Mouse (Mus musculus): ENCODE data around the gene Mapre3.
"Not testable (repeated sequence)": the region's sequence is repeated elsewhere in the genome, so short reads cannot be mapped to it uniquely, and the experiment has no call there.

Mapre3 gene

GRCm38 (mm10) chr5:30824124-30824988 lies 9.9 kb downstream of the Mapre3 start:
- DNase-seq = no peak

DNA sequence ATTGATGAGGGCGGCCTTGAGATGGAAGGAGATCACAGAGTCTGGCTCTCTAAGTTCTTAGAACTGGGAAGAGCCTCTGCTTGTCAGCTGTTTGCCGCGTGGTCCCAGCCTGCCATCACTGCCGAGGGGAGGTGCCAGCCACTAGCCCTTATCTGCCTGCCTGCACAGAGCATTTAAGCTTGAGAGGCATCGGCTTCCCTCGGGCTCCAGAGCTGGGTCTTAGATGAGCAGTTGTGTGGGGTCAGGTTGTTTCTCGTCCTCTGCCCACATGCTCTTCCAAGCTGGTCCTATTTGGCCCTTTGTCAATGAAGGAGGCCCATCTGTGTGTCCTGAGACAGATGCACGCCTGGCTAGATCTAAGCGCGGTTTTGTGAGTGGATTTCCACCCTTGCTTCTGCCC lies 10.7 kb downstream of the Mapre3 start:
- DNase-seq = no peak

GRCm38 (mm10) chr5:30825821-30826220 lies 11.4 kb downstream of the Mapre3 start:
- no peak for DNase-seq

DNA sequence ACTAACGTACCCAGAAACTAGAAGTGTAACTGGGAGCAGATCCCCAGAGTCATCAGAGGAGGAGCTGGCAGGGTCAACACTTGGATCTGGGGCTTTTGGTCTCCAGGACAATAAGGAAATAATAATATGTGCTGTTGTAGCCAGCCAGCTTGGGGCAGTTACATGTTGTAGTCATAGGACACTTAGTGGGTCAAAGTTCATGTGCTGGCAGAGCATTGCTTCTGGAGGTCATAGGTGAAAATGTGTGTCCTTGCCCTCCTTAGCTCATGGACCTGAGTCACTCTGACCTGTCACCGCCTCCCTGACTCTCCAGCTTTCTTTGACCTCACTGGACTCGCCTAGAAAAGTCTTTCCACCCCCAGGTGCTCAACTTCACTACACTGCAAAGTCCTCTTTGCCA lies 19.0 kb downstream of the Mapre3 start:
- DNase-seq = no peak

DNA sequence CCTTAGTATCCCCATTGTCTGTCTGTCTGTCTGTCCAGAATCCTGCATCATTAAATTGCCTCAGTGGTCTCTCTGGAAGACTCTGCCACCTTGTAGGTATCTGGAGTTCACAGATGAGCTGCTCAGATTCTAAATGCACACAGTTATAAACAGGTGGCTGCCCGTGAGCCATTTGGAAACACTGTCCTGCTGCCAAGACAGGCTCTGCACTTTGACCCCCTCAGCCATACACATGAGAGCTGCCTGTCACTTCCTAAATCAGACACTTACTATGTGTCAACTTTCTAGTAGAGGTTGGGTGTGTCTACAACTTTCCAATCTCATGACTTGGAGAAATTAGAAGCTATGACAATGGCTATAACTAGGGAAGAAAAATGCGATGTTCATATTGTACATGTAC lies 25.3 kb downstream of the Mapre3 start:
- DNase-seq = no peak

- DNase-seq = no peak
Measured at GRCm38 (mm10) chr5:30841896-30842295, 27.5 kb downstream of the Mapre3 start.

GRCm38 (mm10) chr5:30849891-30850555 lies 35.6 kb downstream of the Mapre3 start:
- peak; percentile 86 to 89 for DNase-seq

- DNase-seq = no peak
Measured at GRCm38 (mm10) chr5:30850556-30850925, 36.1 kb downstream of the Mapre3 start.

- no peak for DNase-seq
Measured at GRCm38 (mm10) chr5:30853522-30853921, 39.1 kb downstream of the Mapre3 start.

DNA sequence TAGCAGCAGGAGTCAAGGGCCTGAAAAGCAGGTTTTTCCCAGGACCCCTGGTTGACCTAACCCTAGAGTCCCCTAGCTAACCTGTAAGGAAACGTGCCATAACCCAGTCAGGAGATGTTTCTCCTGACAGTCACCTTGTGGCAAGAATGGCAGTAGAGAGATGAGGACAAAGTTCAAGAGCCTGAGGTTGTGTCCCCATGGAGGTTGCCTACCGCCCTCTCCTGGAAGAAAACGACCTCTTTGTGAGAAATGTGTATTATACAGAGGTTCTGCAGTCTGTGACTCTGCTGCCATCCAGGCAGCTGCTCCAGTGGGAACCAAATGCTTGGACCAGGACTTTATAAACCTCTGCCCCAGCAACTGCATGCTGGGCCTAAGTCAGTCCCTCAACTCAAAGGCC lies 41.2 kb downstream of the Mapre3 start:
- DNase-seq = no peak

- no peak for DNase-seq
Measured at GRCm38 (mm10) chr5:30856124-30856523, 41.7 kb downstream of the Mapre3 start.

DNA sequence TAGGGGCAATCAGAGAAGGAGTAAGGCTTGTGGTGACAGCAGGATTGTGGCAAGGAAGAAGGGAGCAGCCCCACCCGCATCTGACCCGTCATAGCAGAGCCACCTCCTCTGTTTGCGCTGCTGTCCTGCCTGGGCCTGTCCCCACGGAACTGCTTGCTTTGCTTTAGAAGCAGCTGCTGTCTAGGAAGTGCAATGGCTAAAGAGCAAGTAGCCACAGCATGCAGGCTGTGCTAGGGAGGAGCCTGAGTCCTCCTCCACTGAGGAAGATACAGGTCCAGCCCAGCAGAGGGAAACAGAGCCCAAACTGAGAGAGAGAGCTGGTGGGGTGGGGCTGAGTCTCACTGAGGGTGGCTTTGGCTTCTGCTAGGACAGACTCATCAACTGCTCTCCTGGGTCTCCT lies 49.4 kb downstream of the Mapre3 start:
- DNase-seq = no peak

DNA sequence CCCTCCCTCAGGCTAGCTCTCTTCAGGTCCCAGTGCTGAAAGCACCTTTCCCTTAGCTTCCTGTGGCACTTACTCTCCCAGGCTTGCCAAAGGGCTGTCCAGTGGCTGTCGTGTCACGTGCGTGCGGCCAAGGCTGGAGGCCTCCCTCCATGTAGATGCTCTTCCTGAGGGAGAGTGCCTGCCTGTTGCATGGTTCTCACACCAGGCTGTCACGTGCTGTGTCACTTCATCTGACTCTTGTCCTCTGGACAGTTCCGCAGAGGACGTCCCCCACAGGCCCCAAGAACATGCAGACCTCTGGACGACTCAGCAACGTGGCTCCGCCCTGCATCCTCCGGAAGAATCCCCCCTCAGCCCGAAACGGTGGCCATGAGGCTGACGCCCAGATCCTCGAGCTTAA lies 49.9 kb downstream of the Mapre3 start:
- DNase-seq = no peak

DNA sequence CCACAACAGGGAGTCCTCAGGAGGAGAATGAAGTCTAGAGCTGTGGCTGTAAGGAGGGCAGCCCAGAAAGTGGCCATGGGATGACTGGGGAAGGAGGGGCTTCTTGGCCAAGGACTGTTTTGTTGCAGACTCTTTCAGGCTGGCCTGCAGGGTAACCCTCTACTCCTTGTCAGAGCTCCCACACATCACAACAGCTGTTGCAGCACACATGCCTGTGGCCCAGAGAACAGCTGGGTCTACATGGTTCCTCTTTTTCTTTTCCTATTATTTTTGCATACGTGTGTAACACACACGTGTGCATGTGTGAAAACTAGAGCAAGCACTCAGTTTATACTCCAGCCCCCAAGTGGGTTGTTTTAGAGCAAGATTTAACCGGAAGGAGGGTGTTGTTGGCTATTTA lies 52.4 kb downstream of the Mapre3 start:
- DNase-seq = no peak

- DNase-seq = no peak
Measured at GRCm38 (mm10) chr5:30867712-30868111, 53.3 kb downstream of the Mapre3 start, which contains the start of gene Tmem214. TSS of gene Tmem214 (plus strand) at chr5:30868012.

- no peak for DNase-seq
Measured at GRCm38 (mm10) chr5:30868981-30869380, 54.5 kb downstream of the Mapre3 start.

GRCm38 (mm10) chr5:30869405-30870130 lies 55.1 kb downstream of the Mapre3 start:
- peak; percentile 93 for DNase-seq

GRCm38 (mm10) chr5:30870131-30870406 lies 55.6 kb downstream of the Mapre3 start:
- DNase-seq = no peak

GRCm38 (mm10) chr5:30872574-30872973 lies 58.1 kb downstream of the Mapre3 start:
- no peak for DNase-seq

DNA sequence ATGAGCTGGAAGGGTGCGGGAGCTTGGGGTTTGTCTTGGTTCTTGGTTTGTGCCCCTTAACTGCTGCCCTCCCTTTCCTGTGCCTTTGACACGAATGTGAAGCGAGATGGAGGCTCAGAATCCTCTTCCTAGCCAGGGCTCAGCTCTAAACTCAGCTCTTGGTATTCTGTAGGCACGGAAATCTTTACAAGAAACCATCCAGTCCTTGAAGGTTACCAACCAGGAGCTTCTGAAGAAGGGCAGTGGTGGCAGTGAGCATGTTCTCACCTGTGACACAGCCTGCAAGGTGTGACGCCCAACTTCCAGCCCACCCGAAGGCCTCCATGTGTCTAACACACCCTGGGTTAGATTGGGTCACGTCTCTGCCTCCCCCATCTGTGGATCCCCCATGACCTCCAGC lies 59.9 kb downstream of the Mapre3 start:
- DNase-seq = no peak

GRCm38 (mm10) chr5:30878616-30879015 lies 64.2 kb downstream of the Mapre3 start:
- no peak for DNase-seq

- no peak for DNase-seq
Measured at GRCm38 (mm10) chr5:30879347-30879943, 65.0 kb downstream of the Mapre3 start.

GRCm38 (mm10) chr5:30881839-30882238 lies 67.4 kb downstream of the Mapre3 start:
- not testable (repeated sequence) for DNase-seq

Measured in lung, adult 18-20 months (tissue).